Mouse (Mus musculus): ENCODE measurements around the gene Nat8f5.
"Not testable (repeated sequence)": the region's sequence is repeated elsewhere in the genome, so short reads cannot be mapped to it uniquely, and the experiment has no call there.

- not testable (repeated sequence) for TF ChIP-seq CTCF (conservative IDR thresholded peaks at IDR 0.05; ENCODE audit: low read length); NANOG (IDR thresholded peaks at IDR 0.05; ENCODE audit: borderline replicate concordance, low read length)
These were observed 15.3 kb upstream of the Nat8f5 start for GRCm38 (mm10) chr6:85836098-85836497.
